Mouse (Mus musculus) neural tube, embryonic 11.5 days (tissue): ENCODE measurements around the gene Gna13. TPM values are rescaled to one million over a fixed set of nuclear protein-coding genes. Genes with fewer than 3 reads are reported as not detected.

Experiments used
- ATAC-seq: fragments of 200-750 bp; cut with Nextera tagmentation; 2 replicates; pipeline ENCODE4 v1.8.0; 2017; ENCODE audit warnings: moderate number of reproducible peaks, mild to moderate bottlenecking, moderate TSS enrichment, moderate library complexity; ENCODE audit not compliant: insufficient read depth, low FRiP score, low TSS enrichment
- DNase-seq: peaks from one replicate; pipeline ENCODE4 v3.0.0-alpha.2; 2015; ENCODE audit warnings: low spot score
- H3K27ac ChIP-seq: fragments of 300-500 bp; sonication (generic); 2 replicates; pipeline ENCODE4 v1.5.1; 2014; ENCODE audit warnings: low read depth, mild to moderate bottlenecking, low read length
- H3K27me3 ChIP-seq: fragments of 300-500 bp; sonication (generic); 2 replicates; pipeline ENCODE4 v1.6.1; 2014; ENCODE audit warnings: mild to moderate bottlenecking, low read length, mixed read lengths; ENCODE audit not compliant: control insufficient read depth, insufficient read depth
- H3K36me3 ChIP-seq: fragments of 300-500 bp; sonication (generic); 2 replicates; pipeline ENCODE4 v1.6.1; 2014; ENCODE audit warnings: mild to moderate bottlenecking, low read length, moderate library complexity, mixed read lengths; ENCODE audit not compliant: control insufficient read depth, insufficient read depth
- H3K4me1 ChIP-seq: fragments of 300-500 bp; sonication (generic); 2 replicates; pipeline ENCODE4 v1.6.1; 2014; ENCODE audit warnings: low read length, mixed read lengths; ENCODE audit not compliant: control insufficient read depth, insufficient read depth
- H3K4me2 ChIP-seq: fragments of 300-500 bp; sonication (generic); 2 replicates; pipeline ENCODE4 v1.6.1; 2014; ENCODE audit warnings: low read depth, mild to moderate bottlenecking, moderate library complexity
- H3K4me3 ChIP-seq: fragments of 300-500 bp; sonication (generic); 2 replicates; pipeline ENCODE4 v1.5.1; 2014; ENCODE audit warnings: low read depth, low read length
- H3K9ac ChIP-seq: fragments of 300-500 bp; sonication (generic); 2 replicates; pipeline ENCODE4 v1.6.1; 2014; ENCODE audit warnings: mild to moderate bottlenecking, low read length
- H3K9me3 ChIP-seq: fragments of 300-500 bp; sonication (generic); 2 replicates; pipeline ENCODE4 v1.6.1; 2016; ENCODE audit warnings: low read length; ENCODE audit not compliant: control insufficient read depth
- WGBS: fragments of 180-500 bp; shearing (Covaris S2); extraction: QIAGEN DNeasy Blood & Tissue Kit; methylation state at CpG from one replicate; pipeline ENCODE4 v1.1.7; 2014; 5-methylcytosine and 5-hydroxymethylcytosine counted together
- polyA plus RNA-seq: library from polyadenylated mRNA; unstranded; fragments of >200 nt; fragmentation: Nextera tagmentation; extraction: Ambion mirVana; gene quantifications from 2 replicates; pipeline ENCODE4 v1.2.1, GENCODE M21; 2014

Gna13 gene
- polyA plus RNA-seq: 19.9 and 23.4 TPM in 2 replicates

DNA sequence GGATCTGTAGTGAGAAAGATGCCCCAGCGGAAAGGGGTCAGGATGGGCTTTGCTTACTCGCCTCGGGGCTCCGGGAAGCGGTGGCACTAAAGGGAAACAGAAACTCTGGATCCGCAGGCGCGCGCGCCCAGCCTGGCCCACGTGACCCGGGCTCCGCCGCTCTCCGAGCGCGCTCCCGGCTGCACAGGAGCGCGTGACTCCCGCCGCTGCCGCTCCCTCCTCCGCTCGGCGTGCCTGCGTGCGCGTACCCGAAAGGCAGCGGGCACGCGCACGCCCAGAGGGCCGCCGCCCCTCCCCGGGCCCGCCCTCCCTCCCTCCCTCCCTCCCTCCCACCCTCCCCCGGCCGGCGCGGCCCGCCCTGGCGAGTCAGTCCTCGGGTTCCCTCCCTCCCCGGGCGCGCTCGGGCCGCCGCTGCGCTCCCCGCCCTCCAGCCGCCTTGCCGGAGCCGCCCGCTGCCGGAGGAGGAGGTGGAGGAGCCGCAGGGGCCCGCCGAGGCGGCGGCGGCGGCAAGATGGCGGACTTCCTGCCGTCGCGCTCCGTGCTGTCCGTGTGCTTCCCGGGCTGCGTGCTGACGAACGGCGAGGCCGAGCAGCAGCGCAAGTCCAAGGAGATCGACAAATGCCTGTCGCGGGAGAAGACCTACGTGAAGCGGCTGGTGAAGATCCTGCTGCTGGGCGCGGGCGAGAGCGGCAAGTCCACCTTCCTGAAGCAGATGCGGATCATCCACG is at the start of gene Gna13:
Gna13 (plus strand) TSS at position 369 of the 728 bp plus-strand sequence.
- Histone ChIP-seq H3K27me3 (no peaks in the 10 kb centered on the region), H3K4me2 (peak within 1 kb of the TSS; percentile 80), H3K9me3 (no peaks in the 10 kb centered on the region), H3K36me3 (no peaks in the 10 kb centered on the region; the same call in 1 of the 2 replicates), H3K27ac (peak within 1 kb of the TSS; percentile 89), H3K4me3 (peak within 1 kb of the TSS; percentile 93), H3K9ac (peak within 1 kb of the TSS; percentile 92), H3K4me1 (peaks cover 6% of the 10 kb centered on the region)
- under 1% methylated on average over 57 of the region's 89 CpGs for whole genome bisulfite sequencing
- DNase-seq (peak; percentile 96), ATAC-seq (peak; percentile 73)

DNA sequence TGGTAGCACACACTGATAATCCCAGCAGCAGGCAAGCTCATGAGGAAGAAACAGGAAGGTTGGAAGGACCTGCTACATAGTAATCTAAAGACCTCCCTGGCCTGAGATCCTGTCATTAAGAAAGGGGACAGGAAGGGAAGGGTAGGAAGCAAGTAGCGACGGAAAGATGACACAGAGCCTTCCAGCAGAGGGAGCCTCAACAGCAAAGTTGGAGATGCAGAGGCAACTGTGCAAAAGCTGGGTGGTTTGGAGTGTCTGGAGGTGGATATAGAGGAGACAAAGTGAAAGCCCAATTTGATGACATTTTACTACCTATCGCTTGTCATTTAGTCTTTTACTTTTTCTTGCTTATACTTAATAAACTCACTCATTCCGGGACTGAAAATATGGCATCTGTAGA is 45.7 kb upstream of the Gna13 start:
- Histone ChIP-seq H3K27me3 (no peaks in the 10 kb centered on the region), H3K4me3 (no peak overlapping the region), H3K4me1 (no peaks in the 10 kb centered on the region), H3K27ac (no peak overlapping the region), H3K36me3 (no peaks in the 10 kb centered on the region), H3K9ac (no peak overlapping the region), H3K4me2 (no peak overlapping the region), H3K9me3 (no peaks in the 10 kb centered on the region)
- no peak for ATAC-seq
- peak; percentile 21 for DNase-seq
- 42% methylated on average over 4 of the region's 4 CpGs for WGBS

DNA sequence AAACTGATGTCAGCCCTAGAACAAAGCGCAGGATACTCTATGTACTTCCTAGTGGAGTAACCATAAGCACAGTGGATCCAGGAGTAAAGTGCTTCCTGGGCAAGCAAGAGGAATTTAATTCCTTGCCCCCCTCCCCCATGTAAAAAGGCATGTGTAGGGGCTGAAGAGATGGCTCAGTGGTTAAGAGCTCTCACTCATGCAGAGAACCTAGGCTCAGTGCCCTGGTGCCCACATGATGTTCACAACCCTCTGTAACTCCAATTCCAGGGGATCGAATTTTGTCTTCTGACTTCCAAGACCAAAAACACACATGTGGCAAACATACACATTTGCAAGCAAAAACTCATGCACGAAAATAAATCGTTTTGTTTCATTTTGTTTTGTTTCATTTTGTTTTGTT is 43.2 kb upstream of the Gna13 start:
- Histone ChIP-seq H3K4me2 (no peak overlapping the region), H3K9ac (no peak overlapping the region), H3K9me3 (no peaks in the 10 kb centered on the region), H3K27ac (no peak overlapping the region), H3K4me3 (no peak overlapping the region), H3K27me3 (no peaks in the 10 kb centered on the region), H3K4me1 (no peaks in the 10 kb centered on the region), H3K36me3 (no peaks in the 10 kb centered on the region)
- no peak for DNase-seq
- ATAC-seq: no peak
- 93% methylated on average over 4 of the region's 4 CpGs for WGBS

DNA sequence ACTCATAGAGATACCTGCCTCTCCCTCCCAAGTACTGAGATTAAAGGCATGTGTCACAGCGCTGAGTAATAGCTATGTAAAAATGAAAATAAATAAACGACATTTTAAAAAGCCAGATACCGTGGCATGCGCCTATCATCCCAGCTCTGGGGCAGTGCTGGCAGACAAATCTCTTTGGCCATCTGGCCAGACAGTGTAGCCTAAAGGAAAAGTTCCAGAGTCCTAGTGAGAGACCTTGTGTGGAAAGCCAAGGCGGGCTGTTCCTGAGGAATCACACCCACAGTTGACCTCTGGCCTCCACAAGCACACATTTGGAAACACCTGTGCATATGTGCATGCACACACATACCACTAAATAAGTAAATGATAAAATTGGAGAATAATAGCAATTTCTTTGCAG is 42.7 kb upstream of the Gna13 start:
- Histone ChIP-seq H3K4me2 (no peak overlapping the region), H3K27me3 (no peaks in the 10 kb centered on the region), H3K9ac (no peak overlapping the region), H3K9me3 (no peaks in the 10 kb centered on the region), H3K4me1 (no peaks in the 10 kb centered on the region), H3K27ac (no peak overlapping the region), H3K36me3 (no peaks in the 10 kb centered on the region), H3K4me3 (no peak overlapping the region)
- WGBS: 86% methylated on average over 5 of the region's 5 CpGs
- ATAC-seq (no peak), DNase-seq (no peak)

DNA sequence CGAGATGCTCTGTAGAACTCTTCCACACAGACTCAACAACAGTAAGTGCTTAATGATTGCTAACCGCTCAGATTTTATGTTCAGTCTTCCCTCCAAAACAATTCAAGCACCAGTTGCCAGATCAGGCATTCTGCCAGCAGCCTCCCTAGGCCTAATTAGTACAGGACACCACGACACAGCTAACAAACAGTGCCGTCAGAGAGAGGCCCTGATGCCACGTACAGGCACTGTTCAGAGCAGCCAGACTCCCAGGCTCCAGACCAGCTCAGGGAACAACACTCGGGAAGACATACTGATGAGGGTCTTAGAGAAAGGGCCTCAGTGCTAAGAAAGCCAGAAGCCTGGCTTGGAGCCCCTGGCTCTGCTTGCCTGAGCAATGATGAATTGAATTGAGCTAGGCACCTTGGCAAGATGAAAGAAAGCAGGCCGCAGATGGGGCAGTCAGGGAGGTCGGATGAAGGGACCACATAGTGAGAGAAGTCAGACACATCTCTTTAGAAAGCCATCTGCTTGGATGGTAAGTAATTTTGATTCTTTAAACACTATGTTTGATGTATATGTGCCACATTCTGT is 42.2 kb upstream of the Gna13 start:
- no peaks in the 10 kb centered on the region for H3K9me3 ChIP-seq
- no peak overlapping the region for H3K4me2 ChIP-seq
- no peak overlapping the region for H3K4me3 ChIP-seq
- ATAC-seq (no peak), DNase-seq (no peak)
- H3K36me3 ChIP-seq: no peaks in the 10 kb centered on the region
- H3K9ac ChIP-seq: no peak overlapping the region
- no peak overlapping the region for H3K27ac ChIP-seq
- no peaks in the 10 kb centered on the region for H3K27me3 ChIP-seq
- 58% methylated on average over 8 of the region's 8 CpGs for WGBS
- H3K4me1 ChIP-seq: no peaks in the 10 kb centered on the region

DNA sequence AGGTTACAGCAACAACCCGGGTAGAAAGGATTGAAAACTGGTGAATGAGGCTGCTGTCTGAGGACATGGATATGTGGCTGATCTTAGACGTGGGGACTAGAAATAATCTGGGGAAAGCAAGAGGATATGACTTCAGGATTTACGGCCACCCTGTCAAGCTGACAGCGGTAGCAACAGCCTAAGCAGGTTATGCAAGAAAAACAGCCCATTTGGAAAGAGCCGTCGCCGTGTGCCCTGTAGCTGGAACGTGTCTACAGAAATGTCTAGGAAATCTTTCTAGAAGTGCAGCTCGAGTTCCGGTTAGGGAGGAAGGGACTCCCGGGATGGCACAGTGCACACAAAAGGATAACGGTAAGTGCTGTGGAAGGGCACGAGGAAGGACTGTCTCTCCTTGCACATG is 36.4 kb upstream of the Gna13 start:
- ATAC-seq (no peak), DNase-seq (no peak)
- no peaks in the 10 kb centered on the region for H3K27me3 ChIP-seq
- H3K4me2 ChIP-seq: no peak overlapping the region
- H3K36me3 ChIP-seq: no peaks in the 10 kb centered on the region
- H3K4me1 ChIP-seq: no peaks in the 10 kb centered on the region
- 74% methylated on average over 13 of the region's 13 CpGs for WGBS
- H3K9ac ChIP-seq: no peak overlapping the region
- no peaks in the 10 kb centered on the region for H3K9me3 ChIP-seq
- no peak overlapping the region for H3K4me3 ChIP-seq
- no peak overlapping the region for H3K27ac ChIP-seq

DNA sequence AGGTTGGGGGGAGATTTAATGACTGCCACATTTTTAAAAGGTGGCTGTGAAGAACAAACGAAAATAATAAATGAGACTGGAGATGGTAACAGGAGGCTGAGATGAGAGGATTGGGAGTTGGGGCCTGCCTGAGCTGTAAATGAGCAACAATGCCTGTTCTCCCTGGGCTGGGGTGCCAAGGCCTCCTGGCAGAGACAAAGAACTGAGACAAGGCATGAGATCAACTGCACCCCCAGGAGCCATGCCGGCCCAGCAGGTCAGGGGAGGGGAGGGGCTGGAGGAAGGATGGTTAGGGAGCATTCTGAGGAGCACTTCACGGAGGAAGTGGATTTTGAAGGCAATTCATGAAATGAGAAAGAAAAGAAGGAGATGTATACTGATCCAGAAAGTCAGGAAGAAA is 35.2 kb upstream of the Gna13 start:
- Histone ChIP-seq H3K9ac (no peak overlapping the region), H3K9me3 (no peaks in the 10 kb centered on the region), H3K4me1 (no peaks in the 10 kb centered on the region), H3K4me2 (no peak overlapping the region), H3K4me3 (no peak overlapping the region), H3K36me3 (no peaks in the 10 kb centered on the region), H3K27ac (no peak overlapping the region), H3K27me3 (no peaks in the 10 kb centered on the region)
- ATAC-seq (no peak), DNase-seq (no peak)
- WGBS: 36% methylated on average over 3 of the region's 3 CpGs

DNA sequence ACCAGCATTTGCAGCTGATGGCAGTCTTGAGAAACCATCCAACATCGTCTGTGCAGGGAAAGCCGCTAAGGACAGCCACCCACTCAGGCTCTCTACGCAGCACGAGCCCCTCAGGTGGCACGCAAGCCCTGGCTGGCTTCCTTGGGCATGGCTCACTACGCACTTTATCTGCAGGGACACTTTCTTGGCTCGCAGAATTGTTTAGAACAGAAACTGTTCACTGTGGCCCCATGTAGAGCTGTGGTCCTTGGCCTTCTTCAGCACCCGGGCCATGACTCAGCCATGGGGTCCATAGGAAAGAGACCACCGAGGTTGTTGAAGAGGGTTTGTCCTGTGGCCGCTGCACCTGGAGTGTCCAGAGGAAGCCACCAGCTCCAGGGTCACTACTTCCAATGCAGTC is 34.7 kb upstream of the Gna13 start:
- Histone ChIP-seq H3K27ac (no peak overlapping the region), H3K4me2 (no peak overlapping the region), H3K27me3 (no peaks in the 10 kb centered on the region), H3K4me1 (no peaks in the 10 kb centered on the region), H3K36me3 (no peaks in the 10 kb centered on the region), H3K9ac (no peak overlapping the region), H3K9me3 (no peaks in the 10 kb centered on the region), H3K4me3 (no peak overlapping the region)
- no peak for DNase-seq
- 87% methylated on average over 10 of the region's 10 CpGs for WGBS
- ATAC-seq: no peak

DNA sequence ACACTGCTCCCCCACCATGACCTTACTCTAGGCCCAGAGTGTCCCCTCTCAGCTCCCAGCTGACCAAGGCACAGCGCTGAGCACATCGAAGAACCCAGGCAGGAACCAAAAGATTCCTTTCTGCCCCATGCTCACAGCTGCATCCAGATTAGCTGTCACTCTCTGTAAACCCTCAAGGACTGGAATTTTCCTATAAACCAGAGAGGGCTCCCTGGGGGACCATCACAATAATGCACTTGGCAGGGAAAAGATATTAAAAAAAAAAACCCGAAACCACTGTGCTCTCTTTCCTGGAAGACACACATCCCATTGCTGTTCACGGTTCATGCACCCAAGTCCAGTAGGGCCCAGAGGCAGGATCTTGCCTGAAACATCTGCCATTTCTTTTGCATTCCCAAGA is 33.3 kb upstream of the Gna13 start:
- 70% methylated on average over 4 of the region's 4 CpGs for WGBS
- H3K9me3 ChIP-seq: no peaks in the 10 kb centered on the region
- no peaks in the 10 kb centered on the region for H3K27me3 ChIP-seq
- H3K4me1 ChIP-seq: no peaks in the 10 kb centered on the region
- no peak overlapping the region for H3K4me3 ChIP-seq
- H3K4me2 ChIP-seq: no peak overlapping the region
- no peaks in the 10 kb centered on the region for H3K36me3 ChIP-seq
- DNase-seq: no peak
- no peak overlapping the region for H3K9ac ChIP-seq
- H3K27ac ChIP-seq: no peak overlapping the region
- ATAC-seq: no peak
